Mouse (Mus musculus): ENCODE data around the gene Mindy4. TPM values are rescaled to one million over a fixed set of nuclear protein-coding genes. Genes with fewer than 3 reads are reported as not detected.

The Mindy4 gene
- total and polyA plus RNA-seq, 3 experiments: 0.23 to 1.6 TPM; not detected in 1

DNA sequence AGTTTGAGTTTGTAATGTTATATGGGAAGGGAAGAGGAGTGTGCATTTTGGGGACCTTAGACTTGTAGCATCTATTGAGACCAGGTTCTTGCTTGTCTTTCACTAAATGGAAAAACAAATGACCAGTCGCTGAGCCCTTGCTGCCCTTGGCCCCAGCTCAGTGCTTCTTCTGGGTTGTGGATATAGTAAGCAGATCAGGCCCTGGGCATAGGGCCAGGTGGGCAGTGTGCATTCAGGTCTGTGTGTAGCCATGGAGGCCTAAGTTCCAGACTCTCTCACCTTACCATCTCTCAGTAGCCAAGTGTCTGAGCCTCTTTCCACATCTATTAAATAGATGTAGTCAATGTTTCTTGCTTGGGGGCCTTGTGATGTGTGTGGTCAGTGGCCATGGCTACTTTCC is 92.1 kb downstream of the Mindy4 start (continued):
- TF ChIP-seq KAT2A (conservative IDR thresholded peaks at IDR 0.05; ENCODE audit: low read depth, low read length) (no peak), ZC3H11A (IDR thresholded peaks at IDR 0.05; ENCODE audit: low read depth, low read length) (no peak)

DNA sequence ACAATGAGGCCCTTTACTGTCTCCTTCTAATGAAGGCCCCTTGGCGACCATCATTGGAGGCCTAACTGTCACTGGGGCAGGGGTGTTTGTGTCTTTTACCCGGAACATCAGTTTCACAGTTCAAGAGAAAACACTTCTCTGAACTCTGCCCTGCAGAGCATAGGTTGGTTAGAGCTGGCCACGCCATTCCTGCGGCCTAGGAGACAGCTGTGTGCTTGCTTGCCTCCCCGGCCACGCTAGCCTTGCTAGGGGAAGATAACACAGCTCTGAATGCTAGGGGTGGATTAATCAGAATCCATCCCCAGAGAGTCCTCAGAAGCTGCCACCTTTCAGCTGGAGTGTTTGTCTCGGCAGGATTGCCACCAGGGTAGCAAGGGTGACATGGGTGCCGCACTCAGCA is 96.3 kb downstream of the Mindy4 start:
- no peak overlapping the region for H3K27ac ChIP-seq (ENCODE audit: control insufficient read depth, low read depth, low read length)
- H3K79me2 ChIP-seq (ENCODE audit: control insufficient read depth, insufficient read depth, low read length, poor library complexity): no peaks in the 10 kb centered on the region
- no peak overlapping the region for H3K4me3 ChIP-seq (ENCODE audit: control insufficient read depth in 1 of 2, insufficient read depth in 1 of 2, low read depth in 2 of 2, low read length in 2 of 2)
- no peak for DNase-seq (ENCODE audit: low read depth, low spot score)
- no peaks in the 10 kb centered on the region for H3K36me3 ChIP-seq (ENCODE audit: control insufficient read depth in 1 of 2, insufficient read depth in 2 of 2, low read length in 2 of 2)
- peaks cover 0 to 1% of the 10 kb centered on the region in 2 experiments; a peak in 1 of 4 replicates for H3K27me3 ChIP-seq (ENCODE audit: control insufficient read depth in 1 of 2, insufficient read depth in 2 of 2, low read length in 2 of 2)
- H3K9me3 ChIP-seq (replicated peaks; ENCODE audit: insufficient read depth, low read length): no peaks in the 10 kb centered on the region
- no peak for TF ChIP-seq SIN3A (IDR thresholded peaks at IDR 0.05; ENCODE audit: low read length)
- no peak for TF ChIP-seq ZKSCAN1 (IDR thresholded peaks at IDR 0.05; ENCODE audit: low read depth, low read length)
- no peak for TF ChIP-seq GABPA (IDR thresholded peaks at IDR 0.05; ENCODE audit: low read depth, low read length)
- no peak for TF ChIP-seq HCFC1 (IDR thresholded peaks at IDR 0.05; ENCODE audit: low read depth, low read length)
- TF ChIP-seq MAX (IDR thresholded peaks at IDR 0.05; ENCODE audit: low read length): no peak
- TF ChIP-seq USF2 (IDR thresholded peaks at IDR 0.05; ENCODE audit: borderline replicate concordance in 1 of 2, insufficient read depth in 1 of 2, low read depth in 1 of 2, low read length in 2 of 2): no peak
- no peak for TF ChIP-seq USF1 (IDR thresholded peaks at IDR 0.05; ENCODE audit: low read depth, low read length)
- no peak for TF ChIP-seq NRF1 (IDR thresholded peaks at IDR 0.05; ENCODE audit: insufficient read depth, low read depth, low read length, poor library complexity, severe bottlenecking)
- no peak for TF ChIP-seq CTCF (IDR thresholded peaks at IDR 0.05 in 2 of 3, conservative IDR thresholded peaks at IDR 0.05 in 1 of 3; ENCODE audit: control insufficient read depth in 1 of 3, insufficient read depth in 1 of 3, low read depth in 2 of 3, low read length in 3 of 3, poor library complexity in 1 of 3, severe bottlenecking in 1 of 3)
- no peak for TF ChIP-seq MXI1 (IDR thresholded peaks at IDR 0.05; ENCODE audit: low read depth, low read length)
- no peak for TF ChIP-seq E2F4 (IDR thresholded peaks at IDR 0.05; ENCODE audit: borderline replicate concordance, low read depth, low read length)
- no peak for TF ChIP-seq RAD21 (IDR thresholded peaks at IDR 0.05; ENCODE audit: low read depth, low read length)
- TF ChIP-seq BHLHE40 (IDR thresholded peaks at IDR 0.05; ENCODE audit: borderline replicate concordance, low read depth, low read length): no peak
- no peak for TF ChIP-seq UBTF (IDR thresholded peaks at IDR 0.05; ENCODE audit: borderline replicate concordance, insufficient read depth, low read depth, low read length)
- TF ChIP-seq MAFK (IDR thresholded peaks at IDR 0.05; ENCODE audit: borderline replicate concordance, low read depth, low read length): no peak
- TF ChIP-seq ETS1 (IDR thresholded peaks at IDR 0.05; ENCODE audit: low read depth, low read length): no peak
- no peak for TF ChIP-seq EP300 (IDR thresholded peaks at IDR 0.05; ENCODE audit: low read depth in 1 of 2, low read length in 2 of 2)
- no peak for TF ChIP-seq RCOR1 (IDR thresholded peaks at IDR 0.05; ENCODE audit: low read depth, low read length)
- TF ChIP-seq ZMIZ1 (IDR thresholded peaks at IDR 0.05; ENCODE audit: low read depth, low read length): no peak
- no peak for TF ChIP-seq ELF1 (IDR thresholded peaks at IDR 0.05; ENCODE audit: low read depth, low read length)
- no peak overlapping the region for H3K9ac ChIP-seq (ENCODE audit: control insufficient read depth, low read depth, low read length, poor library complexity, severe bottlenecking)
- H3K4me1 ChIP-seq (ENCODE audit: control insufficient read depth in 1 of 2, insufficient read depth in 2 of 2, low read length in 2 of 2): peaks cover 0 to 4% of the 10 kb centered on the region in 2 experiments; a peak in 1 of 4 replicates

Measured in MEL (cell line).